Mouse (Mus musculus): ENCODE measurements at regions not wholly inside any gene's neighbourhood (a gene's known extent, or its start where the extent isn't known, plus 50 kb on each side); places are given as distances from the start of the nearest gene placed in this dataset.
A peak's percentile ranks its signal among the peaks of the same experiment; 100 is the strongest.

DNA sequence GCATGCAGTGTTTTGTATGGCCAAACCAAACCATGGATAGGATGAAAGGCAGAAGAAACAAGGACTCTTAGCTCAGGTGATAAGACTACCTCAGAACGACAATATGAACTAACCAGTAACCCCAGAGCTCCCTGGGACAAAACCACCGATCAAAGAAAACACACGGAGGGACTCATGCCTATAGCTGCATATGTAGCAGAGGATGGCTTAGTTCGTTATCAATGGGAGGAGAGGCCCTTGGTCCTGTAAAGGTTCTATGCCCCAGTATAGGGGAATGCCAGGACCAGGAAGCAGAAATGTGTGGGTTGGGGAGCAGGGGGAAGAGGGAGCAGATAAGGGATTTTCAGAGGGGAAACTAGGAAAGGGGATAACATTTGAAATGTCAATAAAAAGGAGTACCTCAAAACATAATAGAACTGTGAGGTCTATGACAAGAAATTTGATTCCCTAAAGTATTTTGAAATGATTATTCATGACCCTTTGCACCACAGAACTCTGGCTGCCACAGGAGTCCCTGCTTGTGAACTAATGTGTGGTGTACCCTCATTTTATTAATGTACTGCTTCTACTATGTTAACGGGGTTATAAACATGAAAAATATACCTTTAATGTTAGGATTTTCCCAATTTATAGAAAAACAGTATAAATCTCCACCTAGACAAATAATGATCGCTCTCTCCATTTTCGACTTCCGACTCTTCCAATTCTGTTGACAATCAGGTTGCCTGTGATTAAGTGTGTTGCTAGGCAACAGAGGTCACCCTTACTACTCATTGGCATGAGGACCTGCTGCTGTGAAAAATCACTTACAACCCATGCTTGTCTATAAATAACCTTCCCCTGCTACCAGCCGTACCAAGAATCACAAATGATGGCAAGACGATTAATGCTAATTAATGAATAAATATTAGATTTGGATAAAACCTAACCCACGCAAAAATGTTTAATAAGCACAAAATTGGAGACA lies 833.0 kb downstream of the Rfpl4b start:
- WGBS = 72% methylated on average over 11 of the region's 11 CpGs
- no peaks in the 10 kb centered on the region for H3K36me3 ChIP-seq (replicated peaks)
- no peaks in the 10 kb centered on the region for H3K9me3 ChIP-seq

DNA sequence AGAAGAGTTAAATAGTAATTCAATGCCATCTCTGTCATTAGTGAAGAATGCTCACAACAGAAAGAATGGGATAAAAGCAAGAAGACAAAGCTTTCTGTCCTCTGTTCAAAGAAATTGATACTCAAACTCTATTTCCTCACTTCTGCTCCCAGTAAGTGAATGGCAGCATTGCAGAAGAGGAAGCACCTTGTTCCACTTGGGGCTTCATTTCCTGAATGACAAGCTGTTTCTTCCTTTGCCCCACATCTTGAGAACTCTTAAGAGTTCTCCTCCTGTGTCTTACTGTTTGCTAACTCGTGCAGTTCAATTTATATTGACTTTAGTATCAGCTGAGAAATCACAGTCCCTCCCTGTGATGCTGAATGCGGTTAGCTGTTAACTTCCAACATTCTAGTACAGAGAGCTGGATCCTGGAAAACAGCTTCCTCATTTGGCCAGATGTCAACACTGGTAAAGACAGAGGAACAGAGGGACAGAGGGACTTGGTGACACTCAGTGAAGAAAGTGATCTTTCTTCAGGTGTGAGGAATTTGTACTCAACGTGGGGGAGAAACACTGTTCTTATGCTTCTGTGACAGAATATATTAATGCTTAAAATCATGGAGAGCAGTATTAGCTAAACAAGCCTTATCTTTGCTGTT lies 840.3 kb upstream of the Marcks start:
- Histone ChIP-seq H3K9me3 (no peaks in the 10 kb centered on the region), H3K4me3 (no peak overlapping the region), H3K27me3 (replicated peaks; ENCODE audit: low read depth, poor library complexity, severe bottlenecking) (no peaks in the 10 kb centered on the region), H3K27ac (replicated peaks) (no peak overlapping the region), H3K4me1 (no peaks in the 10 kb centered on the region), H3K36me3 (replicated peaks) (no peaks in the 10 kb centered on the region)
- DNase-seq (ENCODE audit: low spot score) = no peak
- 64% methylated on average over 3 of the region's 3 CpGs for WGBS

More for the DNA sequence above, 833.0 kb downstream of the Rfpl4b start:
- H3K4me3 ChIP-seq = no peak overlapping the region
- no peak for DNase-seq (ENCODE audit: low spot score)
- no peak overlapping the region for H3K27ac ChIP-seq (replicated peaks)
- H3K27me3 ChIP-seq (replicated peaks; ENCODE audit: low read depth, poor library complexity, severe bottlenecking) = no peaks in the 10 kb centered on the region
- peaks cover 7% of the 10 kb centered on the region; the same call in 1 of the 2 replicates for H3K4me1 ChIP-seq

DNA sequence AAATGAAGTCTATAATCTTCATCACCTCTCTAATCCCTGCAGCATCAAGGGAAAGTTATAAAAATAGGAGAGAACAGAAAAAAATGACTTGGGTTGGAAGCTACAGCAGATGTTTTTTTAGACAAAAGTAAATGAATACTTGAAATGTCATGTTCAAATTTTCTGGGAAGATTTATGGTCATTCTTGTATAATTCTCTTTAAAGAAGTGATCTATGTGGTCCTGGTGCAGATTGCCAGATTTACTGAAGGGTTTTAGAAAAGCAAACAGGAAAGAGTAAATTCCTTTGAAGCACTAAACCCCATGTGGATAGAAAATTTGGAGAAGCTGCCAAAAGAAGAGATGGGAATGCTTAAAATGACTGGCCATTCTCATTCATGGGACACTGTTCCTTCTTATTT lies 821.3 kb upstream of the Marcks start:
- no peak overlapping the region for H3K27ac ChIP-seq (replicated peaks)
- H3K27me3 ChIP-seq (replicated peaks; ENCODE audit: low read depth, poor library complexity, severe bottlenecking) = no peaks in the 10 kb centered on the region
- H3K9me3 ChIP-seq = no peaks in the 10 kb centered on the region
- no peak for DNase-seq (ENCODE audit: low spot score)
- no peaks in the 10 kb centered on the region for H3K4me1 ChIP-seq
- H3K36me3 ChIP-seq (replicated peaks) = no peaks in the 10 kb centered on the region
- H3K4me3 ChIP-seq = no peak overlapping the region

DNA sequence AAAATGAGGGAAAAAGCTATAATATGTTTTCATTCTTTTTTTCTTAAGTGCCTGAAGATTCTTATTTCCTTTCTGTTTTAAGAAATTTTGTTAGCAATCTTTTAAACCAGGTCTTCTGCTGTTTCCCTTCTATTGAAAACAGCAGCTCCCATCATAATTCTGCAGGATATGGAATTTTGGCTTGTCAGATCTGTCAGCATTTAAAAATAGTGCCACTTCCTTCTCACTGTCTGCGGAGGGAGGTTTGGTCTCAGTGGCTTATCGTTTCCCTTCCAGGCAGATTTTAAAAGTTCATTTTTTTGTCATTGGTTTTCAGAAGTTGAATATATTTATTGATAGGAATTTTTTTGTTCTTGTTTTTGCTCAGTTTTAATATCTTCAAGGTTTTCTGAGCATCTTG lies 776.1 kb upstream of the Marcks start:
- Histone ChIP-seq H3K27ac (replicated peaks) (no peak overlapping the region), H3K36me3 (replicated peaks) (no peaks in the 10 kb centered on the region), H3K27me3 (replicated peaks; ENCODE audit: low read depth, poor library complexity, severe bottlenecking) (no peaks in the 10 kb centered on the region), H3K4me3 (no peak overlapping the region), H3K4me1 (no peaks in the 10 kb centered on the region), H3K9me3 (no peaks in the 10 kb centered on the region)
- WGBS = 82% methylated on average over 2 of the region's 2 CpGs
- no peak for DNase-seq (ENCODE audit: low spot score)

DNA sequence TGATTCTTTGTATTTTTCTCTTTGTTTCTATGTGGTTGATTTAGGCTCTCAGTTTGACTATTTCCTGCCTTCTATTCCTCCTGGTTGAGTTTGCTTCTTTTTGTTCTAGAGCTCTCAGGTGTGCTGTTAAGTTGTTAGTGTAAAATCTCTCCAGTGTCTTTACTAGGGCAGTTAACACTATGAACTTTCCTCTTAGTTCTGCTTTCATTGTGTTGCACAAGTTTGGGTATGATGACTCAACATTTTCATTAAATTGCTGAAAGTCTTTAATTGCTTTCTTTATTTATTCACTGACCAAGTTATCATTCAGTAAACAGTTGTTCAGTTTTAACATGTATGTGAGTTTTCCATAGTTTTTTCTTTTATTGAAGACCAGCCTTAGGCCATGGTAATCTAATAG lies 772.9 kb upstream of the Marcks start:
- DNase-seq (ENCODE audit: low spot score) = no peak
- no peaks in the 10 kb centered on the region for H3K36me3 ChIP-seq (replicated peaks)
- H3K4me3 ChIP-seq = no peak overlapping the region

DNA sequence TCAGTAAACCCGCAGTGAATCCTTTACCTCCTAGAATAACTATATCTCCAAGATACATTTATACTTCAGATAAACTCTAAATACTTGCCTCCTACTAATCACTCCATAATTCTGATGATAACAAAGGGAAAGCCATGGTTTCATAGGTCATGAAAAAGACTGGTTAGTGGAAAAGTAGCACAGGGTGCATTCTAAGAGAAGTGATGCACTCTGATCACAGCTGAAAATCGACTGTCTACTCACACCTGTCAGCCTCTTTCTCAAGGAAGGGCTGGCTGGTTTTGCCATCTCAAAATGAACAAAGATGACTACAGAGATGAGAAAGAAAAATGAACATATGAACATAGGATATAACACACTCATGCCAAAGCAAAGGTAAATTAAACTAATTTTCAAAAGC lies 769.6 kb upstream of the Marcks start:
- DNase-seq (ENCODE audit: low spot score) = no peak
- Histone ChIP-seq H3K36me3 (replicated peaks) (no peaks in the 10 kb centered on the region), H3K27me3 (replicated peaks; ENCODE audit: low read depth, poor library complexity, severe bottlenecking) (no peaks in the 10 kb centered on the region), H3K4me1 (0 out of 2 replicates have a peak, but pooled peaks cover 5% of the 10 kb centered on the region), H3K9me3 (no peaks in the 10 kb centered on the region), H3K27ac (replicated peaks) (no peak overlapping the region), H3K4me3 (no peak overlapping the region)
- 55% methylated on average over 2 of the region's 2 CpGs for WGBS

More for the DNA sequence above, 772.9 kb upstream of the Marcks start:
- H3K27ac ChIP-seq (replicated peaks) = no peak overlapping the region
- H3K4me1 ChIP-seq = 0 out of 2 replicates have a peak, but pooled peaks cover 5% of the 10 kb centered on the region
- H3K9me3 ChIP-seq = no peaks in the 10 kb centered on the region
- no peaks in the 10 kb centered on the region for H3K27me3 ChIP-seq (replicated peaks; ENCODE audit: low read depth, poor library complexity, severe bottlenecking)

DNA sequence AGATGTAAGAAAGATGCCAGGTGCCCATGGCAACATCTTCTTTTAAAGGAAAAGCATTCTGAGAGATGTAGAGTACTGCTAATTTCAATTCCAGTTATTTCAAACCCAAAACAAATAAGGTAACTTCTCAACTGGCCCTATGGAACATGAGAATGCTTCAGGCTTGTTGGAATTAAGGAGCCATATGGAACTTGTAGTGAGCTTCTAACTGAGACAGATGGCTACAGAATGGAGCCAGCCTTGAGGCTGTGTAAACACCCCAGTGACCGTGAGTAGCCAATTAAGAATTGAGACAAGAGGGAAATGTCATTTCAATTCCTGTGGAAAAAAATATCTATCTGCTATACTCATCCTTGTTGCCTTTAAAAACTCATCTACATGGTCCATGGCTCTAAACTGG lies 769.0 kb upstream of the Marcks start:
- H3K27ac ChIP-seq (replicated peaks) = no peak overlapping the region
- no peak overlapping the region for H3K4me3 ChIP-seq
- H3K36me3 ChIP-seq (replicated peaks) = no peaks in the 10 kb centered on the region
- WGBS = 28% methylated on average over 1 of the region's 1 CpGs
- H3K4me1 ChIP-seq = 0 out of 2 replicates have a peak, but pooled peaks cover 5% of the 10 kb centered on the region
- DNase-seq (ENCODE audit: low spot score) = peak; percentile 12
- H3K9me3 ChIP-seq = no peaks in the 10 kb centered on the region
- no peaks in the 10 kb centered on the region for H3K27me3 ChIP-seq (replicated peaks; ENCODE audit: low read depth, poor library complexity, severe bottlenecking)

DNA sequence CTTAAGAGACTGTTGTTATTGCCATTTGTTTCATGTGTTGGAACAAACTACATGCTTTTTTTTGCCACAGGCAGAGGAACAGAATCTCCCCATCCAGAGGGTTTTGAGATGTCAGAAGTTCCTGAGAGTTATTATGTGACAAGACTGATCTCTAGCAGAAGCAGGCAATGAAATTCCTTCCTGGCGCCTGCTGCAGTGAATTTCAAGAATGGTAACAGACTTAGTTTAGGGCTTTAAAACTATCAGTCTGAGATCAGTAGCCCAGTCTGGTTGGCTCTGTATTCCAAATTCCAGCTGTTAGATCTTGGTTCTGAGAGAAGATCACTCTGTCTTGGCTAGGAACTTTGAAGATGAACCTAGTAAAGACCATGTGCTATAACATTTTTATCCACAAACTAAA lies 749.2 kb upstream of the Marcks start:
- 73% methylated on average over 1 of the region's 1 CpGs for WGBS
- Histone ChIP-seq H3K27me3 (replicated peaks; ENCODE audit: low read depth, poor library complexity, severe bottlenecking) (no peaks in the 10 kb centered on the region), H3K9me3 (no peaks in the 10 kb centered on the region), H3K4me3 (no peak overlapping the region), H3K27ac (replicated peaks) (no peak overlapping the region), H3K36me3 (replicated peaks) (no peaks in the 10 kb centered on the region), H3K4me1 (no peaks in the 10 kb centered on the region)
- DNase-seq (ENCODE audit: low spot score) = no peak

DNA sequence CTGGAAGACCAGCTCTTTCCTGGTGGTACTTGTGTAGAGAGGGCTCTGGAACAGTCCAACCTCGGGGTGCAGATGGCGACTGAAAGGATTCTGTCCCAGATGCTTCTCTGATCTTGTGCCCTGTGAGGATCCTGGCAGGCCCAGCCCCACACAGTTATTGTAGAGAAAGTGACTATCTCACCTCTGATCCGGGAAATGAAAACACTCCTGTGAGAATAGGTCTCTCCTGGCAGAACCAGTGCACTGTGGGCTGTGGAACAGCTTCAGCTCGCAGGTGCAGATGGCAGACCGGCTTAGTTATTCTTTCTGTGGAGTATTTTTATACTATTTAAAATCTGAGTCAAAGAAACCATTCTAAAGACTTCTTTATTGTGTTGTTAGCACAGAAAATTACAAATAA lies 742.1 kb upstream of the Marcks start:
- WGBS = 85% methylated on average over 5 of the region's 5 CpGs

DNA sequence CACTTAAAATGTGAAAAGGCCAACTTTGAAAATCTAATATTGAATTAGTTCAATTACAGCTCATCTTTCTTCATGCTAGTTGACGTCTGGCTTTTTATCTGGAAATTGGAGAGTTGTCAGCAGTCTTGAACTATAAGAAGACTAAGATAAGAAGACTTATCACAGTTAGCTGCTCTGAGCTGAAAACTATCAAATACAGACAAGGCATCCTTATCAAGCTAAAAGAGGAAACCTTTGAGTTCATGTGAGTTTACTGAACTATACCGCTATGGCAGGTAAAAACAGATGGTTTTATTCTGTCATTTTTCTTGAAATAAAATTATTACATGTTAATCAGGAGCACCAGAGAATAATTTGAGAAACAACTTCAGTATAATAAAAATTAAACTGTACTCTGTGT lies 735.2 kb upstream of the Marcks start:
- no peaks in the 10 kb centered on the region for H3K4me1 ChIP-seq
- no peak overlapping the region for H3K4me3 ChIP-seq
- no peak overlapping the region for H3K27ac ChIP-seq (replicated peaks)
- no peaks in the 10 kb centered on the region for H3K36me3 ChIP-seq (replicated peaks)
- H3K9me3 ChIP-seq = no peaks in the 10 kb centered on the region
- WGBS = 88% methylated on average over 2 of the region's 2 CpGs
- H3K27me3 ChIP-seq (replicated peaks; ENCODE audit: low read depth, poor library complexity, severe bottlenecking) = no peaks in the 10 kb centered on the region
- DNase-seq (ENCODE audit: low spot score) = no peak

More for the DNA sequence above, 742.1 kb upstream of the Marcks start:
- no peaks in the 10 kb centered on the region for H3K27me3 ChIP-seq (replicated peaks; ENCODE audit: low read depth, poor library complexity, severe bottlenecking)
- no peak for DNase-seq (ENCODE audit: low spot score)
- no peaks in the 10 kb centered on the region for H3K36me3 ChIP-seq (replicated peaks)
- H3K9me3 ChIP-seq = no peaks in the 10 kb centered on the region
- no peak overlapping the region for H3K4me3 ChIP-seq
- no peaks in the 10 kb centered on the region for H3K4me1 ChIP-seq
- no peak overlapping the region for H3K27ac ChIP-seq (replicated peaks)

DNA sequence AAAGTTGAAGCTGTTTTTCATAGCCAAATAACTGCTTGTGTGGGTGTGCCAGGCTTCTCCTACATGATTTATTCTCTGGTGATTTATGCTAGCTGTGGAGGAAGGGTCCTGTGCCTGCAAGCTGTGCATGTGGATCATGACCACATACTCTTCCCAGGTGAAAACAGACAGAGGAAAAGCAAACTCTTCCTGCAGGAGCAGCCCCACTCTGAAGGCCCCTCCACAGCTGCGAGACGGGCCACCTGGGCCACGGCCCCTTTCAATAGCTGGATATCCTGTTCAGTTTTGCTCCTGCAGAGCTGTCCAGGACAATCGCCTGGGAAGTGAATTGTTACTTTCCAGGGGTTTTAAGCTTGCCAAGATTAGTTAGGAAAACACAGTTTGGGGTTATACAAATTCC lies 722.3 kb upstream of the Marcks start:
- WGBS = 68% methylated on average over 4 of the region's 4 CpGs
- Histone ChIP-seq H3K4me1 (peaks cover 3% of the 10 kb centered on the region; the same call in 1 of the 2 replicates), H3K4me3 (no peak overlapping the region), H3K9me3 (no peaks in the 10 kb centered on the region), H3K36me3 (replicated peaks) (no peaks in the 10 kb centered on the region), H3K27ac (replicated peaks) (0 out of 2 replicates have a peak overlapping the region, but pooled peaks have one; percentile 24), H3K27me3 (replicated peaks; ENCODE audit: low read depth, poor library complexity, severe bottlenecking) (no peaks in the 10 kb centered on the region)
- DNase-seq (ENCODE audit: low spot score) = peak; percentile 40

DNA sequence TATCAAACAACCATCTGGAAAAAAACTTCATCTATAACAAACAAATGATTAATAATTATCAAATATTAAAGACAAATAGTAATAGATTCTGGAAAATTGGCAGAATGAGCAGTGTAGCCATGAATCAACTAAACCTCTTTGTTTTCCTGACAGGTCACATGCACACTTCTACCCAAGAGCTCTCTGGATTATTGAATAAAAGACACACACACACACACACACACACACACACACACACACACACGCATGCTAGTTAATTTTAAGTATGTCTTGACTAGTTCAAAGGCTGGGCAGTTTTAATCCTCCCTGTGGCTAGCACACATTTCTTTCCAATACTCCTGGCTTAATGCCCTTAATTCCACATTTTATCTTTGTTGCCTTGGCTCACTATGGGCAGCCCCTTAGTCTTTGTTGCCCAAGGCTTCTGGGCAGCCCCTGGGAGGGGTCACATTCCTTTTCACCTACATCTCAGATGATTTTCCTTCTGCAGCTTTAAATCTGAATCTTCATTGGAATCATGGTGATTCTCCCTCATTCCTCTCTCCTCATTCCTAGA lies 710.6 kb upstream of the Marcks start:
- 88% methylated on average over 1 of the region's 1 CpGs for WGBS
- Histone ChIP-seq H3K27ac (replicated peaks) (no peak overlapping the region), H3K9me3 (peaks cover 9% of the 10 kb centered on the region; the same call in 1 of the 2 replicates), H3K36me3 (replicated peaks) (no peaks in the 10 kb centered on the region), H3K4me1 (peaks cover 4% of the 10 kb centered on the region; the same call in 1 of the 2 replicates), H3K4me3 (no peak overlapping the region), H3K27me3 (replicated peaks; ENCODE audit: low read depth, poor library complexity, severe bottlenecking) (no peaks in the 10 kb centered on the region)
- DNase-seq (ENCODE audit: low spot score) = no peak

All from embryonic facial prominence, embryonic 10.5 days (tissue).